Mouse (Mus musculus): ENCODE data around the gene Prickle2.

DNA sequence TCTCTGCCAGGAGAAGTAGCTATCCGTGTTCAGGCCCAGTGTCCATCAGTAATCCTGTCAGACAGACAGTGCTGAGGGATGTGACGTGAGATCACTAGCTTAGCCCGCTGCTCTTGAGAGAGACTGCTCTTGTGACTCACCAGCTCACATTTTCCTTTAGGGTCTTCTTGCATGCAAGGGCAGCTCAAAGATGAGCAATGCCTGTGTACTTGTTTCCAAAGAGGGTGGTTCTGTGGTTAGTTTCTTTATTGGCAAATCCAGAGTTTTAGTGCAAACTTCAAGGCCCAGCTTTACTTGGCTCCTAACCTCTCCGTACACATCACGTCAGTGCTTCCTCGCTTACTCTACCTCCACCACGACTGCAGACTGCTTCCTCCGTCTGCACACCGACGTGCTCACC lies 324.9 kb downstream of the Prickle2 start:
- no peak for TF ChIP-seq USF1 (IDR thresholded peaks at IDR 0.05; ENCODE audit: low read depth)
- no peak for TF ChIP-seq MYOD1 (IDR thresholded peaks at IDR 0.05; ENCODE audit: control insufficient read depth in 1 of 3, insufficient read length in 2 of 3, low read depth in 2 of 3)
- TF ChIP-seq POLR2AphosphoS2 (IDR thresholded peaks at IDR 0.05; ENCODE audit: insufficient read length, low read depth), result no peak
- no peak for TF ChIP-seq POLR2A (IDR thresholded peaks at IDR 0.05; ENCODE audit: insufficient read length, low read depth)
- TF ChIP-seq MAX (IDR thresholded peaks at IDR 0.05; ENCODE audit: low read depth), result no peak
- TF ChIP-seq TCF12 (IDR thresholded peaks at IDR 0.05; ENCODE audit: insufficient read depth, poor library complexity, severe bottlenecking), result no peak
- TF ChIP-seq TCF3 (IDR thresholded peaks at IDR 0.05; ENCODE audit: insufficient read length, low read depth), result no peak
- TF ChIP-seq SRF (IDR thresholded peaks at IDR 0.05; ENCODE audit: control insufficient read depth, insufficient read length, low read depth), result no peak
- TF ChIP-seq MYOG (IDR thresholded peaks at IDR 0.05; ENCODE audit: control insufficient read depth in 1 of 3, insufficient read depth in 1 of 3, insufficient read length in 2 of 3, low read depth in 2 of 3), result no peak
- TF ChIP-seq REST (IDR thresholded peaks at IDR 0.05; ENCODE audit: insufficient read depth, insufficient read length), result no peak
- no peak for TF ChIP-seq CEBPB (IDR thresholded peaks at IDR 0.05; ENCODE audit: insufficient read depth, poor library complexity, severe bottlenecking)
